Mouse (Mus musculus) heart, embryonic 15.5 days (tissue): ENCODE measurements around the gene Junb. TPM values are rescaled to one million over a fixed set of nuclear protein-coding genes. Genes with fewer than 3 reads are reported as not detected.
A peak's percentile ranks its signal among the peaks of the same experiment; 100 is the strongest.

ENCODE experiments used
- ATAC-seq: fragments of 200-750 bp; cut with Nextera tagmentation; replicated peaks from 2 replicates; pipeline ENCODE4 v1.8.0; 2017; ENCODE audit warnings: low read depth, moderate TSS enrichment; ENCODE audit not compliant: insufficient number of reproducible peaks, insufficient read depth, low FRiP score
- H3K27ac ChIP-seq: fragments of 300-500 bp; sonication (generic); 2 replicates; pipeline ENCODE4 v1.5.1; 2015; ENCODE audit warnings: mild to moderate bottlenecking, inconsistent platforms
- H3K27me3 ChIP-seq: fragments of 300-500 bp; sonication (generic); 2 replicates; pipeline ENCODE4 v1.6.1; 2015; ENCODE audit warnings: inconsistent platforms
- H3K36me3 ChIP-seq: fragments of 300-500 bp; sonication (generic); 2 replicates; pipeline ENCODE4 v1.6.1; 2015; ENCODE audit warnings: mild to moderate bottlenecking, inconsistent platforms
- H3K4me1 ChIP-seq: fragments of 300-500 bp; sonication (generic); replicated peaks from 2 replicates; pipeline ENCODE4 v1.6.1; 2015; ENCODE audit warnings: inconsistent platforms
- H3K4me2 ChIP-seq: fragments of 300-500 bp; sonication (generic); 2 replicates; pipeline ENCODE4 v1.6.1; 2015; ENCODE audit warnings: inconsistent platforms, mild to moderate bottlenecking, moderate library complexity
- H3K4me3 ChIP-seq: fragments of 300-500 bp; sonication (generic); 2 replicates; pipeline ENCODE4 v1.5.1; 2015; ENCODE audit warnings: mild to moderate bottlenecking, inconsistent platforms
- H3K9ac ChIP-seq: fragments of 300-500 bp; sonication (generic); 2 replicates; pipeline ENCODE4 v1.6.1; 2015; ENCODE audit warnings: mild to moderate bottlenecking, inconsistent platforms
- H3K9me3 ChIP-seq: fragments of 300-500 bp; sonication (generic); replicated peaks from 2 replicates; pipeline ENCODE4 v1.6.1; 2016; ENCODE audit warnings: inconsistent platforms
- WGBS: fragments of 180-500 bp; shearing (Covaris S2); methylation state at CpG from one replicate; pipeline ENCODE4 v1.1.7; 2015; ENCODE audit warnings: mixed read lengths; 5-methylcytosine and 5-hydroxymethylcytosine counted together
- polyA plus RNA-seq: library from polyadenylated mRNA; unstranded; fragments of >200 nt; fragmentation: Nextera tagmentation; extraction: Ambion mirVana; gene quantifications from 2 replicates; pipeline ENCODE4 v1.2.1, GENCODE M21; 2015

The Junb gene
- polyA plus RNA-seq, 1 experiment from 2014 or later: 11.0 TPM

- Histone ChIP-seq H3K4me1 (peaks cover 12% of the 10 kb centered on the region), H3K9me3 (no peaks in the 10 kb centered on the region), H3K27me3 (peaks cover 79% of the 10 kb centered on the region), H3K4me2 (peak overlapping the region; percentile 71), H3K4me3 (peak overlapping the region; percentile 46), H3K9ac (no peak overlapping the region), H3K36me3 (no peaks in the 10 kb centered on the region), H3K27ac (no peak overlapping the region)
- 25% methylated on average over 22 of the region's 23 CpGs for whole genome bisulfite sequencing
- no peak for ATAC-seq
These were observed 42.2 kb downstream of the Junb start for GRCm38 (mm10) chr8:84936041-84936961.

- no peak for ATAC-seq
- 6% methylated on average over 14 of the region's 14 CpGs for WGBS
These were observed 43.0 kb downstream of the Junb start for GRCm38 (mm10) chr8:84935489-84935888.

GRCm38 (mm10) chr8:84934860-84935259 is 43.7 kb downstream of the Junb start:
- ATAC-seq: no peak
- Histone ChIP-seq H3K27me3 (peaks cover 91% of the 10 kb centered on the region), H3K4me2 (no peak overlapping the region), H3K9ac (no peak overlapping the region), H3K36me3 (no peaks in the 10 kb centered on the region), H3K4me3 (no peak overlapping the region), H3K4me1 (peaks cover 12% of the 10 kb centered on the region), H3K27ac (no peak overlapping the region), H3K9me3 (no peaks in the 10 kb centered on the region)
- 4% methylated on average over 15 of the region's 15 CpGs for WGBS

More at GRCm38 (mm10) chr8:84935489-84935888, 43.0 kb downstream of the Junb start:
- no peaks in the 10 kb centered on the region for H3K9me3 ChIP-seq
- H3K27me3 ChIP-seq: peaks cover 85% of the 10 kb centered on the region
- no peak overlapping the region for H3K27ac ChIP-seq
- no peak overlapping the region for H3K9ac ChIP-seq
- peaks cover 12% of the 10 kb centered on the region for H3K4me1 ChIP-seq
- H3K4me2 ChIP-seq: no peak overlapping the region
- no peaks in the 10 kb centered on the region for H3K36me3 ChIP-seq
- no peak overlapping the region for H3K4me3 ChIP-seq

- no peak for ATAC-seq
- no peaks in the 10 kb centered on the region for H3K36me3 ChIP-seq
- peaks cover 15% of the 10 kb centered on the region for H3K4me1 ChIP-seq
- H3K4me2 ChIP-seq: no peak overlapping the region
- no peak overlapping the region for H3K4me3 ChIP-seq
- peaks cover 94% of the 10 kb centered on the region for H3K27me3 ChIP-seq
- WGBS: 74% methylated on average over 16 of the region's 16 CpGs
- H3K9ac ChIP-seq: no peak overlapping the region
- H3K9me3 ChIP-seq: no peaks in the 10 kb centered on the region
- no peak overlapping the region for H3K27ac ChIP-seq
These were observed 44.6 kb downstream of the Junb start for GRCm38 (mm10) chr8:84933767-84934559.

GRCm38 (mm10) chr8:84930582-84930981 is 47.9 kb downstream of the Junb start:
- Histone ChIP-seq H3K4me3 (no peak overlapping the region), H3K27me3 (peaks cover 81% of the 10 kb centered on the region), H3K9me3 (no peaks in the 10 kb centered on the region), H3K36me3 (no peaks in the 10 kb centered on the region), H3K4me1 (peaks cover 10% of the 10 kb centered on the region; the same call in 1 of the 2 replicates), H3K9ac (no peak overlapping the region), H3K27ac (no peak overlapping the region), H3K4me2 (no peak overlapping the region)
- WGBS: 81% methylated on average over 13 of the region's 13 CpGs
- no peak for ATAC-seq

GRCm38 (mm10) chr8:84928456-84929306 is 49.8 kb downstream of the Junb start:
- peak overlapping the region; percentile 32 for H3K4me3 ChIP-seq

GRCm38 (mm10) chr8:84927513-84927912 is 51.0 kb downstream of the Junb start:
- peaks cover 78% of the 10 kb centered on the region for H3K27me3 ChIP-seq
- 87% methylated on average over 1 of the region's 1 CpGs for WGBS
- no peak overlapping the region for H3K9ac ChIP-seq
- H3K36me3 ChIP-seq: no peaks in the 10 kb centered on the region
- H3K9me3 ChIP-seq: no peaks in the 10 kb centered on the region
- peaks cover 10% of the 10 kb centered on the region; the same call in 1 of the 2 replicates for H3K4me1 ChIP-seq
- H3K4me3 ChIP-seq: no peak overlapping the region
- no peak for ATAC-seq
- no peak overlapping the region for H3K4me2 ChIP-seq
- H3K27ac ChIP-seq: no peak overlapping the region

More at GRCm38 (mm10) chr8:84928456-84929306, 49.8 kb downstream of the Junb start:
- WGBS: 5% methylated on average over 50 of the region's 52 CpGs
- Histone ChIP-seq H3K27me3 (peaks cover 79% of the 10 kb centered on the region), H3K27ac (no peak overlapping the region), H3K4me2 (peak overlapping the region; percentile 66), H3K36me3 (no peaks in the 10 kb centered on the region), H3K9me3 (no peaks in the 10 kb centered on the region), H3K9ac (no peak overlapping the region), H3K4me1 (peaks cover 10% of the 10 kb centered on the region; the same call in 1 of the 2 replicates)
- ATAC-seq: peak; percentile 21; the same call in 1 of the 2 replicates

GRCm38 (mm10) chr8:84925557-84925956 is 53.0 kb downstream of the Junb start:
- no peak overlapping the region for H3K4me3 ChIP-seq
- no peak overlapping the region for H3K9ac ChIP-seq
- H3K9me3 ChIP-seq: no peaks in the 10 kb centered on the region
- no peak overlapping the region for H3K27ac ChIP-seq
- no peak for ATAC-seq
- WGBS: 56% methylated on average over 7 of the region's 7 CpGs
- H3K36me3 ChIP-seq: no peaks in the 10 kb centered on the region
- peaks cover 67% of the 10 kb centered on the region for H3K27me3 ChIP-seq
- no peak overlapping the region for H3K4me2 ChIP-seq
- peaks cover 16% of the 10 kb centered on the region; the same call in 1 of the 2 replicates for H3K4me1 ChIP-seq
